Mouse (Mus musculus) R1 (cell line): Measurements from ENCODE around the gene Dnajb13.
A peak's percentile ranks its signal among the peaks of the same experiment; 100 is the strongest.
"Not testable (repeated sequence)": the region's sequence is repeated elsewhere in the genome, so short reads cannot be mapped to it uniquely, and the experiment has no call there.

Experiments
- DNase-seq: peaks from one replicate; pipeline ENCODE4 v3.0.0-alpha.2; 2018; ENCODE audit warnings: low read depth, low spot score

The Dnajb13 gene

GRCm38 (mm10) chr7:100488474-100489048 is 26.2 kb downstream of the Dnajb13 start:
- no peak for DNase-seq

- no peak for DNase-seq
Observed at GRCm38 (mm10) chr7:100487301-100487700, 27.5 kb downstream of the Dnajb13 start.

- no peak for DNase-seq
Observed at GRCm38 (mm10) chr7:100484493-100484892, 30.3 kb downstream of the Dnajb13 start.

GRCm38 (mm10) chr7:100482046-100482445 is 32.7 kb downstream of the Dnajb13 start:
- not testable (repeated sequence) for DNase-seq

- DNase-seq: no peak
Observed at GRCm38 (mm10) chr7:100480175-100480574, 34.6 kb downstream of the Dnajb13 start.

GRCm38 (mm10) chr7:100479823-100480164 is 35.0 kb downstream of the Dnajb13 start:
- DNase-seq: peak; percentile 18

- DNase-seq: no peak
Observed at GRCm38 (mm10) chr7:100479100-100479822, 35.5 kb downstream of the Dnajb13 start.

GRCm38 (mm10) chr7:100474680-100475079 is 40.1 kb downstream of the Dnajb13 start:
- DNase-seq: peak; percentile 21

GRCm38 (mm10) chr7:100473846-100474454 is 40.8 kb downstream of the Dnajb13 start:
- DNase-seq: no peak

- no peak for DNase-seq
Observed at GRCm38 (mm10) chr7:100472777-100473176, 42.0 kb downstream of the Dnajb13 start, which contains the start of gene Ucp3. Gene Ucp3, plus strand, starts transcription at chr7:100472990.

GRCm38 (mm10) chr7:100471407-100471797 is 43.4 kb downstream of the Dnajb13 start:
- DNase-seq: no peak

GRCm38 (mm10) chr7:100470796-100471406 is 43.9 kb downstream of the Dnajb13 start:
- no peak for DNase-seq

GRCm38 (mm10) chr7:100469502-100469901 is 45.3 kb downstream of the Dnajb13 start:
- no peak for DNase-seq

GRCm38 (mm10) chr7:100468761-100469160 is 46.0 kb downstream of the Dnajb13 start:
- no peak for DNase-seq

GRCm38 (mm10) chr7:100466781-100467510 is 47.8 kb downstream of the Dnajb13 start:
- no peak for DNase-seq

GRCm38 (mm10) chr7:100465656-100466309 is 49.0 kb downstream of the Dnajb13 start:
- DNase-seq: no peak

- no peak for DNase-seq
Observed at GRCm38 (mm10) chr7:100465248-100465647, 49.5 kb downstream of the Dnajb13 start.

GRCm38 (mm10) chr7:100464248-100464647 is 50.5 kb downstream of the Dnajb13 start:
- no peak for DNase-seq

GRCm38 (mm10) chr7:100463757-100464156 is 51.0 kb downstream of the Dnajb13 start:
- no peak for DNase-seq

- no peak for DNase-seq
Observed at GRCm38 (mm10) chr7:100463194-100463593, 51.6 kb downstream of the Dnajb13 start.

- no peak for DNase-seq
Observed at GRCm38 (mm10) chr7:100461621-100462151, 53.1 kb downstream of the Dnajb13 start.
